Mouse (Mus musculus) ES-E14 (cell line): ENCODE measurements around the gene Megf11. TPM values are rescaled to one million over a fixed set of nuclear protein-coding genes. Genes with fewer than 3 reads are reported as not detected.

Source experiments
- DNase-seq: peaks from one replicate; pipeline ENCODE4 v3.0.0-alpha.2; 2013; ENCODE audit warnings: low read depth, low spot score
- H3K27ac ChIP-seq: 2 replicates; pipeline ENCODE4 v1.5.1; 2012; ENCODE audit warnings: low read depth, mild to moderate bottlenecking, low read length, moderate library complexity, mixed read lengths; ENCODE audit not compliant: poor library complexity, insufficient read depth, severe bottlenecking
- H3K36me3 ChIP-seq: 2 replicates; pipeline ENCODE4 v1.6.1; 2012; ENCODE audit warnings: mild to moderate bottlenecking, low read length, moderate library complexity, mixed read lengths; ENCODE audit not compliant: control insufficient read depth, poor library complexity, insufficient read depth, severe bottlenecking
- H3K4me1 ChIP-seq, 2 experiments: fragments of 150-350 bp in 1 of 2; sonication (generic) in 1 of 2; 2 replicates each; pipeline ENCODE4 v1.6.1; 2012; ENCODE audit warnings: low read length in 2 of 2, mild to moderate bottlenecking in 1 of 2, mixed read lengths in 1 of 2; ENCODE audit not compliant: control insufficient read depth in 2 of 2, insufficient read depth in 2 of 2, poor library complexity in 1 of 2
- H3K4me3 ChIP-seq, 2 experiments: fragments of 150-350 bp in 1 of 2; sonication (generic) in 1 of 2; 2 replicates each; pipeline ENCODE4 v1.5.1; 2012; ENCODE audit warnings: low read length in 2 of 2, low read depth in 1 of 2, mild to moderate bottlenecking in 1 of 2, mixed read lengths in 1 of 2; ENCODE audit not compliant: insufficient read depth in 1 of 2, poor library complexity in 1 of 2, severe bottlenecking in 1 of 2
- H3K9ac ChIP-seq: 2 replicates; pipeline ENCODE4 v1.6.1; 2012; ENCODE audit warnings: low read depth, mild to moderate bottlenecking, low read length, mixed read lengths; ENCODE audit not compliant: poor library complexity, insufficient read depth, severe bottlenecking
- H3K9me3 ChIP-seq: fragments of 150-350 bp; sonication (generic); 2 replicates; pipeline ENCODE4 v1.6.1; 2012; ENCODE audit warnings: low read depth, mild to moderate bottlenecking, low read length; ENCODE audit not compliant: control insufficient read depth, insufficient read depth
- CHD2 ChIP-seq: IDR thresholded peaks from 2 replicates; pipeline ENCODE4 v1.6.1; 2014; ENCODE audit warnings: mild to moderate bottlenecking, low read depth, low read length, inconsistent platforms
- HCFC1 ChIP-seq: IDR thresholded peaks from 2 replicates; pipeline ENCODE4 v1.6.1; 2012; ENCODE audit warnings: low read length, inconsistent platforms, borderline replicate concordance; ENCODE audit not compliant: insufficient read depth
- MAFK ChIP-seq: IDR thresholded peaks from 2 replicates; pipeline ENCODE4 v1.6.1; 2014; ENCODE audit warnings: mild to moderate bottlenecking, low read depth, low read length, inconsistent platforms; ENCODE audit not compliant: insufficient read depth
- ZC3H11A ChIP-seq: IDR thresholded peaks from 2 replicates; pipeline ENCODE4 v1.6.1; 2012; ENCODE audit warnings: low read depth, mild to moderate bottlenecking, inconsistent platforms, low read length, borderline replicate concordance
- ZNF384 ChIP-seq: IDR thresholded peaks from 2 replicates; pipeline ENCODE4 v1.6.1; 2012; ENCODE audit warnings: low read depth, low read length, inconsistent platforms
- in situ Hi-C, 2 experiments: fragments of 600-800 bp; cut with MboI; formaldehyde crosslinking; loops; one replicate each; pipeline ENCODE4 v1.15.1; 2025; ENCODE audit warnings: low sequenced_read_pairs in 2 of 2, inconsistent platforms in 1 of 2; ENCODE audit not compliant: unreplicated experiment in 2 of 2
- total RNA-seq: library from RNA; depleted of rRNA; stranded (reverse); fragments of 300-350 nt; gene quantifications from 2 replicates; pipeline ENCODE4 v1.2.3, GENCODE M21; 2012

Gene Megf11
- total RNA-seq, 1 experiment: 7.5 TPM

DNA sequence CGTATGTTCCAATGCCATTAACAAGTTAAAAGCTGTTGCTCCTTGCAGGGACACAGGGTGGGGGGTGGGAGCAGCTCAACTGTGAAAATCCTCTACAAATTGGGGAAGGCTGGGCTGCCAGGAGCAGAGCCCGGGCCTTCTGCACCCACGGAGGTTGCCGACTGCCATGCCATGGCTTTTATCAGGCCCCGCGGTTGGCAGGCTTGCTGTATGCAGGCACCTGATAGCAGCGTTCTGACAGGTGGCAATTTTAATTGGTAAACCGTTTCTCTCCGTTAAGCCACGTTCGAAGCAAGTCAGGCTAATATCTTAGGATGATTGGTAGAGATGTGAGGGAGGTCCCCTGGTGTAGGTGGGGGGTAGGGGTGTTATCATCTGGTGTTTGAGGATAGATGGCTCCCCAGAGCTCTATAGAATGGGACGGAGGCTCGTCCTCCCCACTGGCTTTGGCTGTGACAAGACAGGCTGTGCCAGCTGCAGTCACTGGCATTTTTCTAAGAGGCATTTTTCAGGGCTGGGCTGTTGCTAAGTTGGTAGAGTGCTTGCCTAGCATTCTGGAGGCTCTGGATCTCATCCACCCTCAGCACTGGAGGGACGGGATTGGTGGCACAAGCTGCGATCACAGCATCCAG is 148.2 kb downstream of the Megf11 start:
- no peak for DNase-seq
- Histone ChIP-seq H3K4me1 (no peaks in the 10 kb centered on the region), H3K36me3 (no peaks in the 10 kb centered on the region), H3K9ac (no peak overlapping the region), H3K27ac (no peak overlapping the region), H3K4me3 (no peak overlapping the region), H3K9me3 (no peaks in the 10 kb centered on the region)
- TF ChIP-seq CHD2 (no peak), ZNF384 (no peak), MAFK (no peak), ZC3H11A (no peak), HCFC1 (no peak)
- in situ Hi-C loops: no loop called here

DNA sequence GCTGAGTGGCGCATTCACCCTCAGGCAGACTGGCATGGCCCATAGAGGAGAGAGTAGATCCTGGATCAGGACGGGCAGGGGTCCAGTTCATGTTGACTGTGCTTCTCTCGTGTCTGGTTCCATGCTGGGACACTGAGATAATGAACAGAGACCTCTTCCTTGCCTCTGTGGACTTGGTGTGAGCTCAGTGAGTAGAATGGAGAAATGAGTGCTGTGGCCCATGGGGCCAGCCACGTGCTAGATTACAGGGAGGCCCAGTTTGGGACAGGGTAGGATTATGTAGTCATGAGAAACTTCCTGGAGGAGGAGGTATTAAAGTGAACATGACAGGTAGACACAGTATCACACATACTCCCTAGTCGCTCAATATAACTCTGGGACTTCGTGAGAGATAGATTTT is 148.9 kb downstream of the Megf11 start:
- no peaks in the 10 kb centered on the region for H3K9me3 ChIP-seq
- H3K9ac ChIP-seq: no peak overlapping the region
- H3K4me3 ChIP-seq: no peak overlapping the region
- DNase-seq: no peak
- TF ChIP-seq ZC3H11A (no peak), CHD2 (no peak), MAFK (no peak), HCFC1 (no peak), ZNF384 (no peak)
- H3K36me3 ChIP-seq: no peaks in the 10 kb centered on the region
- no peaks in the 10 kb centered on the region for H3K4me1 ChIP-seq
- in situ Hi-C loops: no loop called here
- no peak overlapping the region for H3K27ac ChIP-seq

DNA sequence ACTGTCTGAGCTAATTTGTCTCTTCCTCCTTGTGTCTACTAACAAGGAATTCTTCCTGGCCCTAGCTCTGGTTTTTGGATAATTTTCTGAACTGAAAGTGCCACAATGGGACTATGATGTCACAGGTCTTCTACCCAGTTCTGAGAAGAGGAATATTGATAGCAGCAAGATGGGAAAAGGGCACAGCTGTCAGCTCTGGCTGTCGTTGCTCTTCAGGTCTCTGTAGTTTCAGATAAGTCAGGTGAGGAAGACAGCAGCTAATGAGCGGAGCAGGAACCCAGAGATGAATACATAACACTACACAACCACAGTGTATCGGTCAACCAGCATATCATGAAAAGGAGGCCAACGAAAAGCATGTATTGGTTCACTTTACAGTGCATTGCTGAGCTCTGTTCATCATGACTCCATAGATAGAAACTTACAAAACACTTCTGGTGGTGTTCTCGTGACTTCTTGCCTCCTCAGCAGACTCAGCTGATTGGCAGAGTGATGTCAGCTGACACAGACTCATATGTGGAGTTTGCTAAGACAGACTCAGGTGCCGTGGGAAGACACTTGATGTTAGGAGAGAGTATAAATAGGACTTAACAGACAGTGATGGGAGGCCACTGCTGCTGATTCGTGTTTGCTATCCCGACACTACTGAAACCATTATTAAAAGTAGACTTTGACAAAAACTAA is 149.6 kb downstream of the Megf11 start:
- H3K9me3 ChIP-seq: no peaks in the 10 kb centered on the region
- H3K36me3 ChIP-seq: no peaks in the 10 kb centered on the region
- H3K4me1 ChIP-seq: no peaks in the 10 kb centered on the region
- H3K4me3 ChIP-seq: no peak overlapping the region
- no peak for DNase-seq
- no peak overlapping the region for H3K27ac ChIP-seq
- in situ Hi-C loops: no loop called here
- H3K9ac ChIP-seq: no peak overlapping the region
- TF ChIP-seq ZC3H11A (no peak), HCFC1 (no peak), ZNF384 (no peak), CHD2 (no peak), MAFK (no peak)

DNA sequence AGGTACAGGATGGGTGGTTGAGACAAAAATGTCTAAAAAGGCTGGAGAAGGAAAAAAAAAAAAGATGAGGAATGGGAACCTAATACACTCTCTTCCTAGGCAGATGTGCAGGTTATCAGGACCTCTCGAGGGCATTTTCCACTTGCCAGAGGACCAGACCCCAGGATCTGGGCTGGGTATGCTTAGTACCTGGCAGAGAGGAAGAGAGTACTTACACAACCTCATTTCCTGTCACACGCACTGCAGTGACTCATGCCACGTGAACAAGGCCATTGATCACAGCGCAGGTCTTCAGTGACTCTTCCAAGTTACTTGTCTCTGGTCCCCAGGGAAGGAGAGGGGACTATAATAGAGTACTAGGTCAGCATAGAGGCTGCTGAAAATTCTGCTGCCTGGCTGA is 152.4 kb downstream of the Megf11 start:
- no peak overlapping the region for H3K27ac ChIP-seq
- no peaks in the 10 kb centered on the region for H3K4me1 ChIP-seq
- in situ Hi-C loops: no loop called here

More for the DNA sequence above, 152.4 kb downstream of the Megf11 start:
- no peaks in the 10 kb centered on the region for H3K9me3 ChIP-seq
- no peaks in the 10 kb centered on the region for H3K36me3 ChIP-seq
- TF ChIP-seq CHD2: no peak
- TF ChIP-seq MAFK: no peak
- no peak for TF ChIP-seq ZC3H11A
- no peak for TF ChIP-seq ZNF384
- no peak for TF ChIP-seq HCFC1
- no peak overlapping the region for H3K4me3 ChIP-seq
- DNase-seq: no peak
- H3K9ac ChIP-seq: no peak overlapping the region
